Mouse (Mus musculus) left cerebral cortex, postnatal 25 days (tissue): ENCODE results near the gene Pskh1. TPM values are rescaled to one million over a fixed set of nuclear protein-coding genes. Genes with fewer than 3 reads are reported as not detected.

ENCODE experiments used
- DNase-seq, 2 experiments: peaks; one replicate each; pipeline ENCODE4 v3.0.0; 2022; ENCODE audit warnings: low spot score in 2 of 2, mixed read lengths in 1 of 2
- intact Hi-C: fragments of 180-260 bp; cut with DNase I; formaldehyde crosslinking; loops from one replicate; pipeline ENCODE4 v1.15.1; 2025
- total RNA-seq, 2 experiments: library from RNA; stranded (reverse); gene quantifications; 2 replicates each; pipeline ENCODE4 v1.2.3; 2021

Gene Pskh1
- total RNA-seq, 2 experiments from 2014 or later = 8.1 to 8.5 TPM

DNA sequence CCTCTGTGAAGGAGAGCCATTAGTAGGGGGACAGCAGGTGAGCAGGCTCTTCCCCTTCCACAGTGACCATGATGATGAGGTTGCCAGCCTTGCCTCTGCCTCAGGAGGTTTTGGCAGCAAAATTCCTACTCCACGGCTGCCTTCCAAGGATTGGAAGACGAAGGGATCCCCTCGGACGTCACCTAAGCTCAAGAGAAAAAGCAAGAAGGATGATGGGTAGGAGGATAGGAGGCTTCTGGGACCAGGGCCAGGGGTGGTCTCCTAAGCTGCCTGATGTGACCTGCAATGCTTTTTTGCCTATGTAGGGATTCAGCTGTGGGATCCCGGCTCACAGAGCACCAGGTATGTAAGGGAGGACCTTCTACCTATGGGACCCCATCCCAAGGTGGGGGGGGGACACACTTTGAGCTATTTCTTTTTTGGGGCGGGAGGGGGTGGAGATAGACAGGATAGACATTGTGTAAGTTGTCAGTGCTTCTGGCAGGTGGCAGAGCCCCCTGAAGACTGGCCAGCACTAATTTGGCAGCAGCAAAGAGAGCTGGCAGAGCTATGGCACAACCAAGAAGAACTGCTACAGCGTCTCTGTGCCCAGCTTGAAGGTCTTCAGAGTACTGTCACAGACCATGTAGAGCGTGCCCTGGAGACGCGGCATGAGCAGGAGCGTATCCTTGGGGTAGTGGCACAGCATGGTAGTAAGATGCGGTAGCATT lies 10.3 kb upstream of the Pskh1 start:
- no peak for DNase-seq
- intact Hi-C loops = no loop called here

DNA sequence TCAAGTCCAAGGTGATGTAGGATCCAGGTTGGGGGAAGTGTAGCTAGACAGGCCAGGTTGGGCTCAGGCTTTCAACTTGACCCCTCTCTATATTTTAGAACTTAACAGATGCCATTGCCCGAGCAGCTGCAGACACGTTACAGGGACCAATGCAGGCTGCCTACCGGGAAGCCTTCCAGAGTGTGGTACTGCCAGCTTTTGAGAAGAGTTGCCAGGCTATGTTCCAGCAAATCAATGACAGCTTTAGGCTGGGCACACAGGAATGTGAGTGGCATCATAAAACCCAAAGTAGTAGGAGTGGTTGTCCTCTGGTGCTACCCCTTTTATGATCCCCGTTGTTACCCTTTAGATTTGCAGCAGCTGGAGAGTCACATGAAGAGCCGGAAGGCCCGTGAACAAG lies 9.4 kb upstream of the Pskh1 start:
- intact Hi-C loops = loop anchor here (1.0 kb wide), 1 partner anchor 40 kb away; no protein-coding TSS in a partner anchor
- peak in 1 of 2 experiments; percentile 78 for DNase-seq

GRCm38 (mm10) chr8:105892432-105892831 lies 7.8 kb upstream of the Pskh1 start:
- intact Hi-C loops = no loop called here
- DNase-seq = peak in 1 of 2 experiments; percentile 63

GRCm38 (mm10) chr8:105893339-105893738 lies 6.9 kb upstream of the Pskh1 start, which contains the start of gene Nrn1l:
Gene Nrn1l (plus strand): TSS chr8:105893567.
- peak; percentile 75 to 93 for DNase-seq
- intact Hi-C loops = no loop called here

GRCm38 (mm10) chr8:105897801-105898480 lies 2.3 kb upstream of the Pskh1 start:
- intact Hi-C loops = no loop called here

GRCm38 (mm10) chr8:105900941-105901616 lies 838 bp downstream of the Pskh1 start:
- intact Hi-C loops = loop anchor here (1.0 kb wide), 1 partner anchor 110 kb away; the partner anchor contains the start of gene Ddx28
- no peak for DNase-seq

More at GRCm38 (mm10) chr8:105897801-105898480, 2.3 kb upstream of the Pskh1 start:
- DNase-seq = peak in 1 of 2 experiments; percentile 67

- peak in 1 of 2 experiments; percentile 67 for DNase-seq
- intact Hi-C loops = no loop called here
These were observed 19.1 kb downstream of the Pskh1 start for GRCm38 (mm10) chr8:105919390-105919789.

DNA sequence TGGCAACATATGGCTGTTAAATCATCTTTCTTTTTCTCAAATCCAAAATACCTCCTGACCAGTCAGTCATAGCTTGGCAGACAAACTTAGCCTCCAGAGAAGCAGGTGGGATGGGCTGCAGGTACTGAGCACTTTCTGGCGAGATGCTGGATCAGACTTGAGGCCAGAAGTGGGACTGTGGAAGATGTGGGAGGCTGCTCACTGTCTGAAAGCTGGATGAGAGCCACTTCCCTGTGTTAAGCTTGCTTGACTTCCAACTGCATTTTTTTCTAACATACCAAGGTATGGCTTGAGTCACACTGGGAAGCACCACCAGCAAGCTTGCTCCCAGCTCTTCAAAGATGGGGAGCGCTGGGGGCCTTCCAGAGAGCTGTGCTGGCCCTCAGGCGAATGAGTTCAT lies 24.9 kb downstream of the Pskh1 start:
- intact Hi-C loops = no loop called here
- peak in 1 of 2 experiments; percentile 85 for DNase-seq

DNA sequence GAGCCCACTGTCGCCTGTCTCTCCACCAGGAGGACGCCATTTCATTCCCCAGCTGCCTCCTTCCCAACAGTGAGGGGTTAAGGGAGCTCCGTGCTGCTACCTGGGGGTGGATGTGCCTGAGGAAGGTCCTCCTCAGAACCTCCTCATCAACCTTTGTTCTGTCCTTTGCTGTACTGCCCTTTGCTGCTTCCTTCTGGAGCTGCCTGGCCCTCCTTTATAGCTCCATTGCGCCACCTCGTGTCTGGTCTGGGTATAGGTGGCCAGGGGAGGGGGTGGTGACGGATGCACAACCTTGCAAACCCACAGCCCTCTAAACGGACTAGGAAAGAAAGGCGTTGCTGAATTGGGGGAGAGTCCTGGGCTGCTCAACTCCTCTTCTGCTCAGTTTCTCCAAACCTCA lies 30.4 kb downstream of the Pskh1 start:
- intact Hi-C loops = loop anchor here (1.0 to 5.0 kb wide), 4 partner anchors 39 to 215 kb away; partner anchors contain the start of gene Cenpt

GRCm38 (mm10) chr8:105931271-105931670 lies 31.0 kb downstream of the Pskh1 start:
- intact Hi-C loops = loop anchor here (1.0 to 5.0 kb wide), 3 partner anchors 40 to 94 kb away; partner anchors contain the start of gene Cenpt
- DNase-seq = peak in 1 of 2 experiments; percentile 92

More for the DNA sequence above, 30.4 kb downstream of the Pskh1 start:
- peak; percentile 76 to 82 for DNase-seq

GRCm38 (mm10) chr8:105932525-105932924 lies 32.3 kb downstream of the Pskh1 start:
- intact Hi-C loops = loop anchor here (5.0 kb wide), 2 partner anchors 80 to 95 kb away; partner anchors contain the start of gene Cenpt

GRCm38 (mm10) chr8:105933762-105934161 lies 33.5 kb downstream of the Pskh1 start, which contains the start of gene Ctrl:
Gene Ctrl (minus strand): TSS chr8:105933862.
- DNase-seq = no peak
- intact Hi-C loops = loop anchor here (5.0 kb wide), 2 partner anchors 81 to 96 kb away; partner anchors contain the start of gene Cenpt

More at GRCm38 (mm10) chr8:105932525-105932924, 32.3 kb downstream of the Pskh1 start:
- DNase-seq = no peak

- no peak for DNase-seq
- intact Hi-C loops = no loop called here
These were observed 34.9 kb downstream of the Pskh1 start for GRCm38 (mm10) chr8:105935105-105935504.

DNA sequence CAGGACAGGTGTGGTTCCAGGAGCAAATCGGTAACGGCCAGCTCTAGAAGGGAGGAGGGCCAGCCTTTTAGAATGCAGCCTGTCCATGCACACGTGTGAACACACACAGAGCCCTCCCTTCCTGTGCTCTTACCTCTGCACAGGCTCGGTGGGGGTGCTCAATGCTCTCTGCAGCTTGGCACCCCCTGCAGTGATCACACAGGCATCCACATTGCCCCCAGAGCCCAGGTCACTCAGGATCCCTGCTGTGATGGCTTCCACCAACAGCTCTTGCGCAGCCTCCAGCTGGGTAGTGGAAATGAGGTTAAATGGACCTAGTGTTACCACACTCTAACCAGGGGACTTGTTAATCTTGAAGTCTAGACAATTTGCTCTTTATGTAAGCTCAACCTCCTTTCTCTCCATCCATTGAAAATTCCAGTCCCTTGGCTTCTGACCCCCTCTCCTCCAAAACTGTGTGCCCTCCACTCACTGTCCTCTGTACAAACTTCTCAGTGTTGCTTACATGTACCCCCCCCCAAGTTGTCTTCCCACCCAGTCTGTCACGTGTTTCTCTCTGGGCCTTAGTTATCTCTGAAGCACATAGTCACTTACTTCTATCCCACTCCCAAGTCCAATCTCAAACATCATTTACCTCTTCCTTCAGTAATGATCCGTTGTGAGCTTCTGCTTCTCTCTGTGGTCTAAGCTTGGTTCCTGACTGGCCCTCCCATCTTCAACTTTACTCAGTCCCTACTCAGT lies 35.8 kb downstream of the Pskh1 start:
- intact Hi-C loops = no loop called here
- DNase-seq = no peak

- intact Hi-C loops = no loop called here
- peak; percentile 84 to 94 for DNase-seq
These were observed 36.7 kb downstream of the Pskh1 start for GRCm38 (mm10) chr8:105936866-105937475.

- intact Hi-C loops = no loop called here
- DNase-seq = peak; percentile 55 to 60
These were observed 37.5 kb downstream of the Pskh1 start for GRCm38 (mm10) chr8:105937496-105938305.

GRCm38 (mm10) chr8:105938306-105938669 lies 38.0 kb downstream of the Pskh1 start, which contains the start of gene Psmb10:
Gene Psmb10 (minus strand): TSS chr8:105938444.
- intact Hi-C loops = no loop called here
- DNase-seq = peak in 1 of 2 experiments; percentile 45

DNA sequence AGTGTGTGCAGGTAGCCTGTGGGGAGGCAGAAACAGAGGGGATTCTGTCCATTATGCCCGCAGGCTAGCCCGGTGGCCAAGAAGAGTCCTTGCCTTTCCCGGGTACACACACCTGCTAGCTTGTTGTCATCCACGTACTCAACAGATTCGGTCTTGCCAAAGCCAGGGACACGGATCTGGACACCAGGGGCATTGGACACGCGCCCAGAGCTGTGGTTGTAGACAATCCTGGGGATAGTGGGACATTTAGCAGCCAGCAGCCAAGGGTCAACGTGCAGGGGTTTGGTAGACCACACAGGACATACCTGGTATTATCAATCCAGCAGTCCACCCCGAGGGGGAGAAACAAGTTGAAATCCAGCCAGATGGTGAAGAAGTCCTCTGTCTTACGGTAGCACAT lies 41.8 kb downstream of the Pskh1 start:
- intact Hi-C loops = no loop called here

More for the DNA sequence above, 41.8 kb downstream of the Pskh1 start:
- no peak for DNase-seq
